In the genomic region with DNA sequence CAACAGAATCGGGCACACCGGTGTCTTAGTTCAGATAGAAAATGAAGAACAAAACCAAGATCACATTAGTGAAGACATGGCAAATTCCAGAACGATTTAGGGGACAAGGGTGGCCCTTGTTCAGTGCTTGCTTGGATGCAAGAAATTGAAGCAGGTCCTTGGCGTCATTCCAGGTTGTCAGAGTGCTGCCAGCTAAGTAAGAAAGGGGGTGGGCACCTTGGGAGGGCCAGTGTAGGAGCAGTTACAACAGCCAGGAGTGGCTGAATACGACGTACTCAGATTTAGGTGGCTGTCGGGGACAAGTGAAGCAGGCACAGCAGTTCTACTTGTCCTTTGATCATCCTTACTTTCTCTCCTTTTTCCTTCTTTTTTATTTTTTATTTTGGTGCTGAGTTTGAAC, we compare ENCODE assay signal across 19 mouse cellular contexts. TPM values are rescaled to one million over a fixed set of nuclear protein-coding genes. Genes with fewer than 3 reads are reported as not detected.
DNase-seq lines count a peak whose midpoint lies in the region; ATAC-seq and TF ChIP-seq lines count a peak whose summit lies in the region.
"Had no signal": no experiment of that assay in that cellular context is flagged by ENCODE, and none has a peak within 500 bp of the region (broad histone marks: within the 10 kb centered on the region; RNA-seq: fewer than 3 reads in every experiment).

No protein-coding gene starts in this region.

- H3K36me3 ChIP-seq in midbrain, embryonic 14.5 days (ENCODE audit: control insufficient read depth, insufficient read depth, low read length) = peaks cover 97% of the 10 kb centered on the region
- H3K36me3 ChIP-seq in midbrain, embryonic 16.5 days (ENCODE audit: control insufficient read depth, insufficient read depth, low read length) = peaks cover 46% of the 10 kb centered on the region

- peak; percentile 33 to 43 for DNase-seq in cerebellum, postnatal 14 days
- no peak for DNase-seq in cerebellum, adult 8-10 months
- peak; percentile 47 for DNase-seq in kidney, adult 9 months
- DNase-seq in kidney, adult 18-20 months = no peak
- peak; percentile 65 for DNase-seq in midbrain, embryonic 14.5 days
- DNase-seq in brain, embryonic 14.5 days (ENCODE audit: low read depth) = peak; percentile 93
- DNase-seq in adrenal gland, adult 18-20 months (ENCODE audit: low spot score in 2 of 2) = no peak
- DNase-seq: B cell, adult 2 months; kidney, adult 2 months; layer of hippocampus, adult 9-11 months; thymus, adult 18-20 months had no signal

- no peaks in the 10 kb centered on the region for H3K9me3 ChIP-seq in midbrain, embryonic 14.5 days (ENCODE audit: control insufficient read depth, low read length)
- no peaks in the 10 kb centered on the region for H3K9me3 ChIP-seq in midbrain, embryonic 16.5 days (replicated peaks; ENCODE audit: control insufficient read depth, low read length, poor library complexity, severe bottlenecking)
- H3K9me3 ChIP-seq: limb, embryonic 10.5 days; lung, embryonic 15.5 days; neural tube, embryonic 12.5 days had no signal

- H3K27ac ChIP-seq in midbrain, embryonic 14.5 days (replicated peaks; ENCODE audit: low read depth, low read length) = no peak overlapping the region
- no peak overlapping the region for H3K27ac ChIP-seq in midbrain, embryonic 16.5 days (ENCODE audit: low read length)
- H3K27ac ChIP-seq: limb, embryonic 10.5 days; lung, embryonic 15.5 days; neural tube, embryonic 12.5 days had no signal

- no peak overlapping the region for H3K9ac ChIP-seq in midbrain, embryonic 14.5 days (replicated peaks; ENCODE audit: low read length)
- no peak overlapping the region for H3K9ac ChIP-seq in midbrain, embryonic 16.5 days (ENCODE audit: low read depth, low read length)
- H3K9ac ChIP-seq: lung, embryonic 15.5 days; neural tube, embryonic 12.5 days had no signal

- H3K4me1 ChIP-seq in midbrain, embryonic 14.5 days (ENCODE audit: control insufficient read depth, insufficient read depth, low read length) = no peaks in the 10 kb centered on the region
- no peaks in the 10 kb centered on the region for H3K4me1 ChIP-seq in midbrain, embryonic 16.5 days (ENCODE audit: control insufficient read depth, insufficient read depth, low read length)
- H3K4me1 ChIP-seq: limb, embryonic 10.5 days; neural tube, embryonic 12.5 days had no signal

- H3K4me3 ChIP-seq in midbrain, embryonic 14.5 days (replicated peaks; ENCODE audit: low read depth, low read length) = no peak overlapping the region
- no peak overlapping the region for H3K4me3 ChIP-seq in midbrain, embryonic 16.5 days (ENCODE audit: low read depth, low read length)
- H3K4me3 ChIP-seq: limb, embryonic 10.5 days; lung, embryonic 15.5 days; megakaryocyte, embryonic 14.5 days; neural tube, embryonic 12.5 days had no signal

- no peaks in the 10 kb centered on the region for H3K27me3 ChIP-seq in midbrain, embryonic 14.5 days (ENCODE audit: control insufficient read depth, insufficient read depth, low read length)
- no peaks in the 10 kb centered on the region for H3K27me3 ChIP-seq in midbrain, embryonic 16.5 days (ENCODE audit: control insufficient read depth, insufficient read depth, low read depth, low read length)
- H3K27me3 ChIP-seq: lung, embryonic 15.5 days; megakaryocyte, embryonic 14.5 days; neural tube, embryonic 12.5 days had no signal

- ATAC-seq in midbrain, embryonic 14.5 days (ENCODE audit: low FRiP score, low TSS enrichment) = no peak
- ATAC-seq in midbrain, embryonic 16.5 days = no peak

- 81% methylated on average over 7 of the region's 7 CpGs for WGBS in midbrain, embryonic 14.5 days
- WGBS in midbrain, embryonic 16.5 days = 65% methylated on average over 7 of the region's 7 CpGs

- no peak for TF ChIP-seq POLR2A in brain, embryonic 14.5 days (IDR thresholded peaks at IDR 0.05; ENCODE audit: borderline replicate concordance, extremely low read depth, insufficient read depth, insufficient read length, poor library complexity, severe bottlenecking)

- TF ChIP-seq CTCF in brain, embryonic 14.5 days (IDR thresholded peaks at IDR 0.05; ENCODE audit: borderline replicate concordance, extremely low read depth, insufficient read depth, insufficient read length) = no peak

- no peak overlapping the region for H3K4me2 ChIP-seq in midbrain, embryonic 14.5 days (ENCODE audit: low read length)
- no peak overlapping the region for H3K4me2 ChIP-seq in midbrain, embryonic 16.5 days (ENCODE audit: low read length)
- H3K4me2 ChIP-seq: heart, embryonic 11.5 days; liver, embryonic 11.5 days; lung, embryonic 15.5 days; neural tube, embryonic 12.5 days had no signal

RNA-seq across cellular contexts. Expression of gene Fads3, which starts 26.3 kb away (rescaled TPM):
- polyA plus RNA-seq in midbrain, embryonic 14.5 days (2014; fragmentation: Nextera tagmentation; extraction: Ambion mirVana) = 15.4 and 17.8 TPM in 2 replicates
- polyA plus RNA-seq in midbrain, embryonic 16.5 days (2015; fragmentation: Nextera tagmentation; extraction: Ambion mirVana) = 31.6 and 38.2 TPM in 2 replicates
- polyA plus RNA-seq in brain, embryonic 14.5 days (2012; rRNA removed) = 42.8 and 44.8 TPM in 2 replicates
- total RNA-seq in adrenal gland, adult 18-20 months (2021) = 10 to 100 TPM; 10.3 to 54.2 TPM
- total RNA-seq: monocyte, adult 5-6 weeks had no signal

RNA-seq across cellular contexts. Expression of gene Fads2, which starts 33.8 kb away (rescaled TPM):
- 67.3 and 114 TPM in 2 replicates for polyA plus RNA-seq in midbrain, embryonic 14.5 days (2014; fragmentation: Nextera tagmentation; extraction: Ambion mirVana)
- 215 and 256 TPM in 2 replicates for polyA plus RNA-seq in midbrain, embryonic 16.5 days (2015; fragmentation: Nextera tagmentation; extraction: Ambion mirVana)
- 195 and 216 TPM in 2 replicates for polyA plus RNA-seq in brain, embryonic 14.5 days (2012; rRNA removed)
- total RNA-seq in adrenal gland, adult 18-20 months (2021) = 1,000 to 10,000 TPM; 1,303 to 1,859 TPM

Comparison
In these comparisons a context has a peak if more than half of its experiments do, and no peak if none do; other contexts are left out.
1. DNase-seq: peak in cerebellum, postnatal 14 days (2 of 2), kidney, adult 9 months (single experiment), midbrain, embryonic 14.5 days (single experiment) and brain, embryonic 14.5 days (single experiment); none in cerebellum, adult 8-10 months (single experiment), kidney, adult 18-20 months (single experiment) and adrenal gland, adult 18-20 months (0 of 2).